9 mouse cellular contexts compared by ENCODE assay signal in genomic region chrX:143518917-143519316, GRCm38 (mm10). TPM values are rescaled to one million over a fixed set of nuclear protein-coding genes. Genes with fewer than 3 reads are reported as not detected.
DNase-seq lines count a peak whose midpoint lies in the region; ATAC-seq and TF ChIP-seq lines count a peak whose summit lies in the region.
"Had no signal": no experiment of that assay in that cellular context is flagged by ENCODE, and none has a peak within 500 bp of the region (broad histone marks: within the 10 kb centered on the region; RNA-seq: fewer than 3 reads in every experiment).

No protein-coding gene starts in this region.

- WGBS in lung, postnatal 0 days = 16% methylated on average over 5 of the region's 7 CpGs
- 14% methylated on average over 7 of the region's 7 CpGs for WGBS in neural tube, embryonic 14.5 days

- H3K4me2 ChIP-seq in lung, postnatal 0 days (replicated peaks; ENCODE audit: low read depth, low read length) = peak overlapping the region; percentile 28; the same call in 1 of the 2 replicates
- H3K4me2 ChIP-seq in neural tube, embryonic 14.5 days (ENCODE audit: low read depth, low read length) = peak overlapping the region; percentile 46

- peak; percentile 6 for DNase-seq in adrenal gland, postnatal 14 days
- DNase-seq in adrenal gland, postnatal 10 days = no peak
- DNase-seq in lung, postnatal 0 days (ENCODE audit: low spot score) = no peak
- DNase-seq in lung, postnatal 4 days = no peak
- peak; percentile 11 to 13 for DNase-seq in layer of hippocampus, adult 2 months (ENCODE audit: low spot score in 2 of 2)
- DNase-seq in kidney, postnatal 4 days = no peak

- TF ChIP-seq CTCF in lung, postnatal 0 days (IDR thresholded peaks at IDR 0.05) = no peak
- no peak for TF ChIP-seq CTCF in layer of hippocampus, adult 2 months (conservative IDR thresholded peaks at IDR 0.05)

- no peaks in the 10 kb centered on the region for H3K36me3 ChIP-seq in lung, postnatal 0 days (ENCODE audit: insufficient read depth, low read length)
- no peaks in the 10 kb centered on the region for H3K36me3 ChIP-seq in neural tube, embryonic 14.5 days (ENCODE audit: control insufficient read depth, insufficient read depth, low read length)

- no peaks in the 10 kb centered on the region for H3K4me1 ChIP-seq in lung, postnatal 0 days (ENCODE audit: insufficient read depth, low read depth, low read length)
- H3K4me1 ChIP-seq in neural tube, embryonic 14.5 days (ENCODE audit: control insufficient read depth, insufficient read depth, low read length) = no peaks in the 10 kb centered on the region

- H3K27ac ChIP-seq in lung, postnatal 0 days (ENCODE audit: low read length) = no peak overlapping the region
- peak overlapping the region; percentile 91 for H3K27ac ChIP-seq in layer of hippocampus, adult 2 months
- peak overlapping the region; percentile 88 for H3K27ac ChIP-seq in neural tube, embryonic 14.5 days (ENCODE audit: low read depth, low read length)

- H3K27me3 ChIP-seq in lung, postnatal 0 days (replicated peaks; ENCODE audit: insufficient read depth, low read length) = no peaks in the 10 kb centered on the region
- no peaks in the 10 kb centered on the region for H3K27me3 ChIP-seq in neural tube, embryonic 14.5 days (ENCODE audit: control insufficient read depth, insufficient read depth, low read length)

- H3K9ac ChIP-seq in lung, postnatal 0 days (replicated peaks; ENCODE audit: low read depth) = no peak overlapping the region
- peak overlapping the region; percentile 63 for H3K9ac ChIP-seq in neural tube, embryonic 14.5 days (replicated peaks; ENCODE audit: low read depth, low read length)

- peak; percentile 67 for ATAC-seq in lung, postnatal 0 days
- peak; percentile 84 for ATAC-seq in neural tube, embryonic 14.5 days (ENCODE audit: low read depth)
- ATAC-seq in activated CD4-positive, CD25-positive, alpha-beta regulatory T cell, adult 4 months = no peak

- no peaks in the 10 kb centered on the region for H3K9me3 ChIP-seq in lung, postnatal 0 days (ENCODE audit: low read length)
- H3K9me3 ChIP-seq in neural tube, embryonic 14.5 days (ENCODE audit: control insufficient read depth, low read length) = no peaks in the 10 kb centered on the region

- no peak for TF ChIP-seq EP300 in lung, postnatal 0 days (IDR thresholded peaks at IDR 0.05)

- 0 out of 2 replicates have a peak overlapping the region, but pooled peaks have one; percentile 3 for H3K4me3 ChIP-seq in lung, postnatal 0 days (ENCODE audit: low read depth, low read length)
- H3K4me3 ChIP-seq in layer of hippocampus, adult 2 months = peak overlapping the region; percentile 59
- H3K4me3 ChIP-seq in neural tube, embryonic 14.5 days (ENCODE audit: low read depth, low read length) = peak overlapping the region; percentile 42
- H3K4me3 ChIP-seq: erythroblast, embryonic 14.5 days had no signal

RNA-seq across cellular contexts. Expression of gene Pak3, which starts 0.5 kb away (rescaled TPM):
- total RNA-seq in adrenal gland, postnatal 14 days (2021) = 17.1 and 31.2 TPM in 2 replicates
- total RNA-seq in adrenal gland, postnatal 10 days (2021) = 10 to 100 TPM; 20.9 to 21.7 TPM
- 1.1 and 1.3 TPM in 2 replicates for polyA plus RNA-seq in lung, postnatal 0 days (2015; fragmentation: Nextera tagmentation; extraction: Ambion mirVana)
- total RNA-seq in layer of hippocampus, adult 2 months (2021) = 100 to 1,000 TPM; 132 to 138 TPM
- polyA plus RNA-seq in neural tube, embryonic 14.5 days (2014; fragmentation: Nextera tagmentation; extraction: Ambion mirVana) = 246 and 300 TPM in 2 replicates
- polyA plus RNA-seq in activated CD4-positive, CD25-positive, alpha-beta regulatory T cell, adult 4 months (2017; shearing (Covaris generic)) = not detected
- polyA plus RNA-seq: erythroblast, embryonic 14.5 days had no signal

Comparison
In these comparisons a context has a peak if more than half of its experiments do, and no peak if none do; other contexts are left out.
1. DNase-seq: peak in adrenal gland, postnatal 14 days (single experiment) and layer of hippocampus, adult 2 months (2 of 2); none in adrenal gland, postnatal 10 days (single experiment), lung, postnatal 0 days (single experiment), lung, postnatal 4 days (0 of 2) and kidney, postnatal 4 days (0 of 2).
2. H3K4me3 ChIP-seq: peak in every context shown above with its lines; median percentile 59 in layer of hippocampus, adult 2 months; 42 in neural tube, embryonic 14.5 days; 3 in lung, postnatal 0 days.